ENCODE assay signal across 9 mouse cellular contexts in genomic region chr19:53084735-53085134, GRCm38 (mm10). TPM values are rescaled to one million over a fixed set of nuclear protein-coding genes. Genes with fewer than 3 reads are reported as not detected.
DNase-seq lines count a peak whose midpoint lies in the region; ATAC-seq lines count a peak whose summit lies in the region.
"Had no signal": no experiment of that assay in that cellular context is flagged by ENCODE, and none has a peak within 500 bp of the region (broad histone marks: within the 10 kb centered on the region; RNA-seq: fewer than 3 reads in every experiment).

No protein-coding gene starts in this region.

- H3K4me2 ChIP-seq in heart, embryonic 13.5 days: no peak overlapping the region
- no peak overlapping the region for H3K4me2 ChIP-seq in forebrain, embryonic 15.5 days (replicated peaks)
- H3K4me2 ChIP-seq: liver, embryonic 15.5 days had no signal

- WGBS in heart, embryonic 13.5 days: 31% methylated on average over 5 of the region's 5 CpGs
- WGBS in forebrain, embryonic 15.5 days: 78% methylated on average over 5 of the region's 5 CpGs

- no peak overlapping the region for H3K9ac ChIP-seq in heart, embryonic 13.5 days
- no peak overlapping the region for H3K9ac ChIP-seq in forebrain, embryonic 15.5 days (replicated peaks)
- H3K9ac ChIP-seq: liver, embryonic 15.5 days had no signal

- H3K4me3 ChIP-seq in heart, embryonic 13.5 days: no peak overlapping the region
- H3K4me3 ChIP-seq in forebrain, embryonic 15.5 days: no peak overlapping the region
- H3K4me3 ChIP-seq: liver, embryonic 15.5 days had no signal

- peaks cover 57% of the 10 kb centered on the region for H3K4me1 ChIP-seq in heart, embryonic 13.5 days
- H3K4me1 ChIP-seq in forebrain, embryonic 15.5 days: peaks cover 18% of the 10 kb centered on the region

- peak; percentile 64 for DNase-seq in embryo, embryonic 10 days (ENCODE audit: low spot score)
- DNase-seq in embryo, embryonic 9.5 days (ENCODE audit: extremely low spot score): no peak
- peak; percentile 70 to 76 for DNase-seq in cerebellum, adult 18-20 months
- peak; percentile 67 to 81 for DNase-seq in lung, adult 18-20 months
- no peak for DNase-seq in left cerebral cortex, postnatal 14 days (ENCODE audit: low spot score in 2 of 2)

- peaks cover 4% of the 10 kb centered on the region; the same call in 1 of the 2 replicates for H3K9me3 ChIP-seq in heart, embryonic 13.5 days
- no peaks in the 10 kb centered on the region for H3K9me3 ChIP-seq in forebrain, embryonic 15.5 days
- H3K9me3 ChIP-seq: liver, embryonic 15.5 days had no signal

- no peak for ATAC-seq in heart, embryonic 13.5 days (ENCODE audit: extremely low read depth, insufficient number of reproducible peaks, low FRiP score, low TSS enrichment)
- ATAC-seq in forebrain, embryonic 15.5 days (replicated peaks): no peak
- ATAC-seq in monocyte, adult 5-6 weeks (replicated peaks; ENCODE audit: insufficient number of reproducible peaks, low FRiP score, low TSS enrichment, poor library complexity, severe bottlenecking): no peak

- intact Hi-C loops in left cerebral cortex, postnatal 14 days (cut with DNase I): no loop called here

- H3K27me3 ChIP-seq in heart, embryonic 13.5 days (replicated peaks): no peaks in the 10 kb centered on the region
- no peaks in the 10 kb centered on the region for H3K27me3 ChIP-seq in forebrain, embryonic 15.5 days

- H3K36me3 ChIP-seq in heart, embryonic 13.5 days: no peaks in the 10 kb centered on the region
- no peaks in the 10 kb centered on the region for H3K36me3 ChIP-seq in forebrain, embryonic 15.5 days
- H3K36me3 ChIP-seq: liver, embryonic 15.5 days had no signal

- H3K27ac ChIP-seq in heart, embryonic 13.5 days (replicated peaks): peak overlapping the region; percentile 43
- H3K27ac ChIP-seq in forebrain, embryonic 15.5 days (replicated peaks): no peak overlapping the region
- H3K27ac ChIP-seq: liver, embryonic 15.5 days had no signal

RNA-seq across cellular contexts. Expression of gene Xpnpep1, which starts 44.7 kb away (rescaled TPM):
- 142 and 151 TPM in 2 replicates for polyA plus RNA-seq in heart, embryonic 13.5 days (2015; fragmentation: Nextera tagmentation; extraction: Ambion mirVana)
- polyA plus RNA-seq in forebrain, embryonic 15.5 days (2015; fragmentation: Nextera tagmentation; extraction: Ambion mirVana): 130 and 136 TPM in 2 replicates
- 10 to 100 TPM; 97.3 to 97.5 TPM for total RNA-seq in left cerebral cortex, postnatal 14 days (2021)
- 48.5 to 69.7 TPM (median 51.8 TPM) in 3 replicates for total RNA-seq in monocyte, adult 5-6 weeks (2017)

RNA-seq across cellular contexts. Expression of gene Add3, which starts 55.5 kb away (rescaled TPM):
- 120 and 121 TPM in 2 replicates for polyA plus RNA-seq in heart, embryonic 13.5 days (2015; fragmentation: Nextera tagmentation; extraction: Ambion mirVana)
- polyA plus RNA-seq in forebrain, embryonic 15.5 days (2015; fragmentation: Nextera tagmentation; extraction: Ambion mirVana): 29.9 and 31.5 TPM in 2 replicates
- total RNA-seq in left cerebral cortex, postnatal 14 days (2021): 100 to 1,000 TPM in 1 of 2 experiments, 10 to 100 TPM in 1; 89.0 to 102 TPM
- total RNA-seq in monocyte, adult 5-6 weeks (2017): 301 to 321 TPM (median 307 TPM) in 3 replicates

Comparison
In these comparisons a context has a peak if more than half of its experiments do, and no peak if none do; other contexts are left out.
1. DNase-seq: peak in embryo, embryonic 10 days (single experiment), cerebellum, adult 18-20 months (2 of 2) and lung, adult 18-20 months (2 of 2); none in embryo, embryonic 9.5 days (single experiment) and left cerebral cortex, postnatal 14 days (0 of 2).